Mouse (Mus musculus) left cerebral cortex, adult 2 months (tissue): ENCODE data around the gene Nup107. TPM values are rescaled to one million over a fixed set of nuclear protein-coding genes. Genes with fewer than 3 reads are reported as not detected.

Experiments used
- DNase-seq, 2 experiments: peaks; one replicate each; pipeline ENCODE4 v3.0.0; 2021 to 2022; ENCODE audit warnings: low spot score in 2 of 2, mixed read lengths in 1 of 2; ENCODE audit errors: extremely low spot score in 1 of 2
- H3K27ac ChIP-seq: fragments of 200-600 bp; 2 replicates; pipeline ENCODE4 v1.8.1; 2022
- H3K4me3 ChIP-seq: fragments of 200-600 bp; 2 replicates; pipeline ENCODE4 v1.8.1; 2022
- CTCF ChIP-seq: fragments of 200-600 bp; IDR thresholded peaks from 2 replicates; pipeline ENCODE4 v1.8.1; 2022; ENCODE audit warnings: antibody characterized with exemption, mild to moderate bottlenecking, moderate library complexity
- intact Hi-C: fragments of 180-260 bp; cut with DNase I; formaldehyde crosslinking; loops from one replicate; pipeline ENCODE4 v1.15.1; 2025
- total RNA-seq, 2 experiments: library from RNA; stranded (reverse); gene quantifications; 2 replicates each; pipeline ENCODE4 v1.2.3; 2021

The Nup107 gene
- total RNA-seq, 2 experiments from 2014 or later = 13.4 to 15.9 TPM

DNA sequence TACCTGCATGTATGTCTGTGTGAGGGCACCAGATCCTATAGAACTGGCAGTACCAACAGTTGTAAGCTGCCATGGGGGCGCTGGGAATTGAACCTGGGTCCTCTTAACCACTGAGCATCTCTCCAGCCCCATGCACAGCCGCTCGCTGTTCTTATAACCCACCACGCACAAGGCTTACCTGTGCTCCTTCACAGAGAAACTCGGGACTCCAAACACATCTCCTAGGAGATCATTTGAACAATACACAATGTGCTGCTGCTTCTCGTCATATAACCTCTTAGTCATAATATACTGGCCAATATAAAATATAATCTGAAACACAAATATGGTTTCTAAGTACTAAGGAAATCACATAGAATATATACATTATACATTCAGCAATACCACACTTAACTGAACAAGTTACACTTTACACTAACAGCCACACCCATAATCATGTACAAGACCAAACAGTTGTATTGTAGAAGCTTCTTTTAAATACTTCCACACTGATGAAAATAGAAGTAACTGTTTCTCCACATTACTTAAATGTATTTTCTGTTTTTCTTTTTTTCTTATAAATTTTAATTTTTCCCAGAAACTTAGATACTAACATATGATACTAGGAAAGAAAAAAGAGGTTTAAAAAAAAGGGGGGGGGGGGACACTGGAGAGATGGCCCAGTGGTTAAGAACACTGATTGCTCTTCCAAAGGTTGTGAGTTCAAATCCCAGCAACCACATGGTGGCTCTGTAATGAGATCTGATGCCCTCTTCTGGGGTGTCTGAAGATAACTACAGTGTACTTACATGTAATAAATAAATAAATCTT, 90.3 kb downstream of the Nup107 start:
- H3K27ac ChIP-seq = no peak overlapping the region
- DNase-seq = no peak
- no peak; the same call in 1 of the 2 replicates for TF ChIP-seq CTCF
- intact Hi-C loops = no loop called here
- no peak overlapping the region for H3K4me3 ChIP-seq

DNA sequence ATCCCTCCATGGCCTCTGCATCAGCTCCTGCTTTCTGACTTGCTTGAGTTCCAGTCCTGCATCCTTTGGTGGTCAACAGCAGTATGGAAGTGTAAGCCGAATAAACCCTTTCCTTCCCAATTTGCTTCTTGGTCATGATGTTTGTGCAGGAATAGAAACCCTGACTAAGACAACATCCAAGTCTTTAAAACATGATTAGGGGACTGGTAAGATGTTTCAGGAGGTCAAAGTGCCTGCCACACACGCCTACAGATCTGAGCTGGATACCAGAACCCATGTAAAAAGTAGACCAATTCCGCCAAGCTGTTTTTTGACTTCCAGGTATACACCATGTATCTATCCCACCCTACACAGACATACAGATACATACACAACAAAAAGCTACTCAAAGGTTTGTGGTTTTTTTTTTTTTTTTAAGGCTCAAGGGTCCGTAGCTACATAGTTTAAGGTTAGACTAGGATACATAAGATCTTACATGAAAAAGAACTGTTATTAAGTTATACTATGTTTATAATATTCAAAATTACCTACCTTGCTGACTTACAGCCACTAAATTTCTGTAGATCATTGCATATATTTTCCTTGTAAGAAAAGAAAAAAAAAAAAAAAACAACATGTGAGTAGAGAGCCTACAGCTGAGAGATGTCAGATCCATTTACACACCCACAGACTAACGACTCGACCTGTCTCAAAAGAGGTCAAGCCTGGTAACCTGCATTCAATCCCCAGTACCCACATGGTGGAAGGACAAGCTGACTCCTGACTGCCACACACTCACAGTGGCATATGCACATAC, 91.3 kb downstream of the Nup107 start:
- Histone ChIP-seq H3K4me3 (no peak overlapping the region), H3K27ac (no peak overlapping the region)
- no peak for DNase-seq
- intact Hi-C loops = no loop called here
- no peak for TF ChIP-seq CTCF

Other genes with a start within 250 kb of the Nup107 start
- gene Cpm, start 163.2 kb downstream of the Nup107 start, total RNA-seq = 1 to 10 TPM; 5.2 to 5.3 TPM
- gene Mdm2, start 81.9 kb downstream of the Nup107 start, total RNA-seq = 10 to 100 TPM; 58.7 to 65.5 TPM
- 10 to 100 TPM; 27.7 to 28.8 TPM for gene Slc35e3, start 46.3 kb downstream of the Nup107 start, total RNA-seq
- 10 to 100 TPM; 59.7 to 61.2 TPM for gene Rap1b, start 53.3 kb upstream of the Nup107 start, total RNA-seq